Mouse (Mus musculus) granulocyte monocyte progenitor cell, adult 5-6 weeks (primary cell): Measurements from ENCODE around the gene Rims3. TPM values are rescaled to one million over a fixed set of nuclear protein-coding genes. Genes with fewer than 3 reads are reported as not detected.

Experiments
- ATAC-seq: replicated peaks from 2 replicates; pipeline ENCODE4 v1.8.0; 2016; ENCODE audit warnings: mild to moderate bottlenecking, moderate TSS enrichment, inconsistent platforms; ENCODE audit not compliant: poor library complexity, severe bottlenecking
- total RNA-seq, 2 experiments: library from RNA; stranded (forward) in 1 of 2; stranded (reverse) in 1 of 2; fragments of 200-712, 200-1000 nt in 1 of 2; fragments of >200 nt in 1 of 2; fragmentation: Nextera tagmentation in 1 of 2; gene quantifications; 2 replicates each; pipeline ENCODE4 v1.2.3; 2014 to 2017

Rims3 gene
- total RNA-seq, 2 experiments from 2014 or later: not detected

GRCm38 (mm10) chr4:120848909-120849308, 5.7 kb upstream of the Rims3 start:
- ATAC-seq: no peak

- no peak for ATAC-seq
Observed at GRCm38 (mm10) chr4:120849451-120849850, 5.2 kb upstream of the Rims3 start.

- ATAC-seq: peak; percentile 67
Observed at GRCm38 (mm10) chr4:120850946-120851345, 3.7 kb upstream of the Rims3 start.

GRCm38 (mm10) chr4:120855360-120856060, 894 bp downstream of the Rims3 start:
- ATAC-seq: no peak

- ATAC-seq: no peak
Observed at GRCm38 (mm10) chr4:120856376-120856775, 1.8 kb downstream of the Rims3 start.

GRCm38 (mm10) chr4:120859865-120860264, 5.2 kb downstream of the Rims3 start:
- ATAC-seq: no peak

- peak; percentile 75 for ATAC-seq
Observed at GRCm38 (mm10) chr4:120866211-120866610, 11.6 kb downstream of the Rims3 start.

- no peak for ATAC-seq
Observed at GRCm38 (mm10) chr4:120868246-120868645, 13.6 kb downstream of the Rims3 start.

GRCm38 (mm10) chr4:120868988-120869387, 14.4 kb downstream of the Rims3 start:
- ATAC-seq: no peak

GRCm38 (mm10) chr4:120870262-120870748, 15.7 kb downstream of the Rims3 start:
- no peak for ATAC-seq

GRCm38 (mm10) chr4:120875961-120876360, 21.3 kb downstream of the Rims3 start:
- ATAC-seq: no peak

- no peak for ATAC-seq
Observed at GRCm38 (mm10) chr4:120878728-120879127, 24.1 kb downstream of the Rims3 start.

GRCm38 (mm10) chr4:120879386-120879785, 24.8 kb downstream of the Rims3 start:
- no peak for ATAC-seq

- ATAC-seq: peak; percentile 85
Observed at GRCm38 (mm10) chr4:120880731-120881432, 26.3 kb downstream of the Rims3 start.

GRCm38 (mm10) chr4:120882002-120882625, 27.5 kb downstream of the Rims3 start:
- ATAC-seq: no peak

GRCm38 (mm10) chr4:120885208-120886120, 30.8 kb downstream of the Rims3 start:
- ATAC-seq: no peak

- no peak for ATAC-seq
Observed at GRCm38 (mm10) chr4:120886131-120886530, 31.5 kb downstream of the Rims3 start.

GRCm38 (mm10) chr4:120886811-120887210, 32.2 kb downstream of the Rims3 start:
- ATAC-seq: no peak

GRCm38 (mm10) chr4:120887381-120888112, 32.9 kb downstream of the Rims3 start:
- ATAC-seq: peak; percentile 81
